Mouse (Mus musculus) heart, postnatal 25 days (tissue): Measurements from ENCODE around the gene Ostm1. TPM values are rescaled to one million over a fixed set of nuclear protein-coding genes. Genes with fewer than 3 reads are reported as not detected.

Experiments used
- DNase-seq: peaks from one replicate; pipeline ENCODE4 v3.0.0; 2022; ENCODE audit warnings: low spot score
- intact Hi-C: fragments of 180-260 bp; cut with DNase I; formaldehyde crosslinking; loops from one replicate; pipeline ENCODE4 v1.15.1; 2025
- total RNA-seq, 2 experiments: library from RNA; stranded (reverse); gene quantifications; 2 replicates each; pipeline ENCODE4 v1.2.3; 2021

The Ostm1 gene
- total RNA-seq, 2 experiments from 2014 or later, result 16.0 to 16.6 TPM

GRCm38 (mm10) chr10:42646340-42646739, 62.7 kb downstream of the Ostm1 start:
- no peak for DNase-seq
- intact Hi-C loops, result no loop called here

- no peak for DNase-seq
- intact Hi-C loops, result no loop called here
Measured at GRCm38 (mm10) chr10:42661916-42662315, 78.3 kb downstream of the Ostm1 start.

- no peak for DNase-seq
- intact Hi-C loops, result no loop called here
Measured at GRCm38 (mm10) chr10:42669970-42670369, 86.3 kb downstream of the Ostm1 start.

- intact Hi-C loops, result no loop called here
- DNase-seq, result no peak
Measured at GRCm38 (mm10) chr10:42672798-42673197, 89.2 kb downstream of the Ostm1 start.

- no peak for DNase-seq
- intact Hi-C loops, result no loop called here
Measured at GRCm38 (mm10) chr10:42675571-42675970, 91.9 kb downstream of the Ostm1 start.

GRCm38 (mm10) chr10:42678331-42678730, 94.7 kb downstream of the Ostm1 start:
- intact Hi-C loops, result no loop called here
- no peak for DNase-seq

GRCm38 (mm10) chr10:42678755-42679364, 95.2 kb downstream of the Ostm1 start:
- intact Hi-C loops, result no loop called here
- peak; percentile 82 for DNase-seq

- no peak for DNase-seq
- intact Hi-C loops, result no loop called here
Measured at GRCm38 (mm10) chr10:42679586-42679985, 96.0 kb downstream of the Ostm1 start.

- intact Hi-C loops, result no loop called here
- no peak for DNase-seq
Measured at GRCm38 (mm10) chr10:42680582-42681001, 97.0 kb downstream of the Ostm1 start.

GRCm38 (mm10) chr10:42682421-42682820, 98.8 kb downstream of the Ostm1 start:
- intact Hi-C loops, result no loop called here
- no peak for DNase-seq

- intact Hi-C loops, result no loop called here
- no peak for DNase-seq
Measured at GRCm38 (mm10) chr10:42687873-42688272, 104.3 kb downstream of the Ostm1 start.

- no peak for DNase-seq
- intact Hi-C loops, result no loop called here
Measured at GRCm38 (mm10) chr10:42689694-42690093, 106.1 kb downstream of the Ostm1 start.

- intact Hi-C loops, result no loop called here
- no peak for DNase-seq
Measured at GRCm38 (mm10) chr10:42690233-42691028, 106.8 kb downstream of the Ostm1 start.

- no peak for DNase-seq
- intact Hi-C loops, result no loop called here
Measured at GRCm38 (mm10) chr10:42691051-42691450, 107.4 kb downstream of the Ostm1 start.

GRCm38 (mm10) chr10:42692095-42692494, 108.5 kb downstream of the Ostm1 start:
- intact Hi-C loops, result no loop called here
- DNase-seq, result no peak

- intact Hi-C loops, result no loop called here
- DNase-seq, result no peak
Measured at GRCm38 (mm10) chr10:42692794-42693193, 109.2 kb downstream of the Ostm1 start.

GRCm38 (mm10) chr10:42693482-42693881, 109.9 kb downstream of the Ostm1 start:
- no peak for DNase-seq
- intact Hi-C loops, result no loop called here

GRCm38 (mm10) chr10:42696361-42696760, 112.7 kb downstream of the Ostm1 start:
- intact Hi-C loops, result loop anchor here (5.0 kb wide), 1 partner anchor 246 kb away; no protein-coding TSS in a partner anchor
- DNase-seq, result no peak

- intact Hi-C loops, result loop anchor here (5.0 kb wide), 1 partner anchor 245 kb away; no protein-coding TSS in a partner anchor
Measured at GRCm38 (mm10) chr10:42697007-42697406, 113.4 kb downstream of the Ostm1 start.

GRCm38 (mm10) chr10:42698375-42698774, 114.8 kb downstream of the Ostm1 start:
- intact Hi-C loops, result loop anchor here (5.0 kb wide), 1 partner anchor 244 kb away; no protein-coding TSS in a partner anchor
- no peak for DNase-seq

More at GRCm38 (mm10) chr10:42697007-42697406, 113.4 kb downstream of the Ostm1 start:
- DNase-seq, result peak; percentile 17

GRCm38 (mm10) chr10:42698994-42699393, 115.4 kb downstream of the Ostm1 start:
- no peak for DNase-seq
- intact Hi-C loops, result loop anchor here (5.0 kb wide), 1 partner anchor 243 kb away; no protein-coding TSS in a partner anchor
